Mouse (Mus musculus) midbrain, embryonic 15.5 days (tissue): Measurements from ENCODE around the gene Calm1. TPM values are rescaled to one million over a fixed set of nuclear protein-coding genes. Genes with fewer than 3 reads are reported as not detected.
A peak's percentile ranks its signal among the peaks of the same experiment; 100 is the strongest.

Experiments used
- ATAC-seq: fragments of 200-750 bp; cut with Nextera tagmentation; replicated peaks from 2 replicates; pipeline ENCODE4 v1.8.0; 2017; ENCODE audit warnings: moderate TSS enrichment
- H3K27ac ChIP-seq: fragments of 300-500 bp; sonication (generic); 2 replicates; pipeline ENCODE4 v1.5.1; 2015; ENCODE audit warnings: mild to moderate bottlenecking, inconsistent platforms
- H3K27me3 ChIP-seq: fragments of 300-500 bp; sonication (generic); replicated peaks from 2 replicates; pipeline ENCODE4 v1.6.1; 2015; ENCODE audit warnings: inconsistent platforms
- H3K36me3 ChIP-seq: fragments of 300-500 bp; sonication (generic); replicated peaks from 2 replicates; pipeline ENCODE4 v1.6.1; 2015; ENCODE audit warnings: inconsistent platforms
- H3K4me1 ChIP-seq: fragments of 300-500 bp; sonication (generic); 2 replicates; pipeline ENCODE4 v1.6.1; 2015; ENCODE audit warnings: inconsistent platforms
- H3K4me2 ChIP-seq: fragments of 300-500 bp; sonication (generic); 2 replicates; pipeline ENCODE4 v1.6.1; 2015; ENCODE audit warnings: inconsistent platforms, mild to moderate bottlenecking, moderate library complexity
- H3K4me3 ChIP-seq: fragments of 300-500 bp; sonication (generic); 2 replicates; pipeline ENCODE4 v1.5.1; 2015; ENCODE audit warnings: mild to moderate bottlenecking, inconsistent platforms
- H3K9ac ChIP-seq: fragments of 300-500 bp; sonication (generic); 2 replicates; pipeline ENCODE4 v1.6.1; 2015; ENCODE audit warnings: mild to moderate bottlenecking, inconsistent platforms
- H3K9me3 ChIP-seq: fragments of 300-500 bp; sonication (generic); 2 replicates; pipeline ENCODE4 v1.6.1; 2016; ENCODE audit warnings: inconsistent platforms
- WGBS: fragments of 180-500 bp; shearing (Covaris S2); methylation state at CpG from one replicate; pipeline ENCODE4 v1.1.7; 2015; ENCODE audit warnings: mixed read lengths; 5-methylcytosine and 5-hydroxymethylcytosine counted together
- polyA plus RNA-seq: library from polyadenylated mRNA; unstranded; fragments of >200 nt; fragmentation: Nextera tagmentation; extraction: Ambion mirVana; gene quantifications from 2 replicates; pipeline ENCODE4 v1.2.1, GENCODE M21; 2015

Gene Calm1
- polyA plus RNA-seq, 1 experiment from 2014 or later, result 2,436 TPM

DNA sequence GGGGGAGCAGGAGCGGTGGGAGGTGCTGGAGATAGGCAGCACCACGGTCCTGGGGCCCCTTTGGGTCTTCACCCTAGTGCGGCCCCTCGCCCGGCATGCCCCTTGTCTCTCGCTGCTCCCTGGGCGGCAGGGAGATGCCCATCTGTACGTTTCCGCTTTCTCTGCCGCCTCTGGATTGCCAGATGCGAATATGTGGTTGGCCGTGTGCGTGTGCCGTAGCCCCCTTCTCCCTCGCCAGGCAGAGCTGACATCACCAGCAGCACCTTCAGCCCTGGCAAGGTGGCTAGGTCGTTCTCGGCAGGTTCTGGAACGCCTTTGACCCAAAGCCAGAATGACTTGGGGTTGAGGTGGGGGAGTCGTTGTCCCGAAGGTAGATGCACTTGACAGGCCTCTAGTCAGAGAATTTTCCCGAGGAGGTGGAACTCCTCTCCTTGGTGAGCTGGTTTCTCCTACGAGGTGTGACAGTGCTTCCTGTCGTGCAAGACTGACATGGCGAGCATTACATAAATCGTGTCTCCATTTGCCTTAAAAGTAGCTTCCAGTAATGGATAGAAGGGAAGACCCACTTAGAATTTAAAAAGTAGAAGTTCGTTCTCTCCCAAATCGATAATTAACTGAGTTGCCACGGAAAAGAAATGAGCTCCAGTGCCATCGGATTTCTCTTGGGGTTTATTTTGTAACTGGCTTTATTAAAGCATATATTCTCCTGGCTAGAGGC, 1.6 kb downstream of the Calm1 start:
- WGBS, result 4% methylated on average over 29 of the region's 29 CpGs
- H3K36me3 ChIP-seq, result peaks cover 31% of the 10 kb centered on the region
- H3K9ac ChIP-seq, result peak overlapping the region; percentile 97
- H3K27me3 ChIP-seq, result no peaks in the 10 kb centered on the region
- H3K4me3 ChIP-seq, result peak overlapping the region; percentile 96
- H3K9me3 ChIP-seq, result no peaks in the 10 kb centered on the region
- peak; percentile 12; the same call in 1 of the 2 replicates for ATAC-seq
- H3K4me1 ChIP-seq, result peaks cover 35% of the 10 kb centered on the region
- peak overlapping the region; percentile 89 for H3K27ac ChIP-seq
- peak overlapping the region; percentile 75 for H3K4me2 ChIP-seq

DNA sequence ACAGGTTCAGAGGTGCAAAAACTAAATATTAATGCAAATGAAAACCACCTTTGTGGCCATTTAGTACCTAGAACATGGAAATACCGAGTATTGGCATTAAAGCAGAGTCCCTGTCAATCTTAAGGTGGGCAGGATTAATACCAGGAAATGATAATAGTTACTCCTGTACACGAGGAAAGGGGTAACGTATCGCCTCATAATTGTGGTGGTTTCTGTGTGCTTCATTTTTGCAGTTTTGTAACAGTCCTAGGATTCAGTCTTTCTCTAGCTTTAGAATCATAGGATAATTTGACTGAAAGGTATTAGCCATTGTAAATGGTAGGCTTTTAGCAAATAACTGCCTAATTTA, 2.1 kb downstream of the Calm1 start:
- peak overlapping the region; percentile 96 for H3K4me3 ChIP-seq
- H3K9me3 ChIP-seq, result no peaks in the 10 kb centered on the region
- H3K9ac ChIP-seq, result peak overlapping the region; percentile 97
- H3K27ac ChIP-seq, result peak overlapping the region; percentile 89; the same call in 1 of the 2 replicates
- H3K27me3 ChIP-seq, result no peaks in the 10 kb centered on the region
- no peak for ATAC-seq
- peaks cover 35% of the 10 kb centered on the region for H3K36me3 ChIP-seq
- WGBS, result 16% methylated on average over 4 of the region's 4 CpGs
- peaks cover 35% of the 10 kb centered on the region for H3K4me1 ChIP-seq
- peak overlapping the region; percentile 75 for H3K4me2 ChIP-seq

DNA sequence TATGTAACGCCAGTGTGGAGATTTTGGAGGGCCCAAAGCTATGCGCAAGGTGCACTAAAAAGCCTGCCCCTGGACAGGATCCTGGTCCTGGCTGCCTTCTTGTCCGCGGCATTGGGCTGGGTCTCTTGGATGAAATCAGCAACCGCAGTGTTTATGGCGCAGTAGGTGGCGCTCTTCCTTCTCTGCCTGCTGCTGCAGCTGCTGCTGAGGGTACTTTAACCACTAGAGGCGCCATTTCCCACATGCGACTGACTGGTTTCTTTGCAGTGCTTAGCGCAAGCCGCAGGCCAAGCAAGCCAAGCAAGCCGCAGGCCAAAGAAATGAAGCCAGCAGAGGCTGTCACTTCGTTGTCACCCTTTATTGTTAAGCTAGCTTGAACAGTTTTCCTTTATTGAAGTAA, 2.6 kb downstream of the Calm1 start:
- Histone ChIP-seq H3K27ac (peak overlapping the region; percentile 70), H3K4me3 (peak overlapping the region; percentile 96), H3K4me1 (peaks cover 35% of the 10 kb centered on the region), H3K36me3 (peaks cover 39% of the 10 kb centered on the region), H3K9ac (peak overlapping the region; percentile 97; the same call in 1 of the 2 replicates), H3K27me3 (no peaks in the 10 kb centered on the region), H3K4me2 (peak overlapping the region; percentile 75), H3K9me3 (no peaks in the 10 kb centered on the region)
- ATAC-seq, result peak; percentile 31
- 2% methylated on average over 13 of the region's 13 CpGs for WGBS

DNA sequence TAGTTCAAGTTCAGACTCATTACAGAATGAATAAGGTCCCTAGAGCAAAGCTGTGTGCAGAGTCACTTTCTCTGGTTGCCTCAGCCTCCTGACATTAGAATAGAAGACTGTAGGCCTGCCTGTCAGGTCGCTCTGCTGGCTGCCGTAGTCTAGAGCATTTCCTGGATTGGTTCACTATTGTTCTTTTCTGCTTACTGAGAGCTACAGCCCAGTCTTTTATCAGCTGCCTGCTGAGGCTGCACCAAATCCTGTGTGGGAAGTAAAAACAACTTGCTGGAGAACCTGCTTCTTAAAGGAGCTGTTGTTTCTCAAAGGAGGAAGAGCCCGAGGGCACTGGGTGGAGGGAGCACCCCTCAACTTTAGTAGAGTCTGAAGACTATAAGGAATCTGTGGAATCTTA, 4.5 kb downstream of the Calm1 start:
- no peaks in the 10 kb centered on the region for H3K9me3 ChIP-seq
- 52% methylated on average over 3 of the region's 3 CpGs for WGBS
- H3K36me3 ChIP-seq, result peaks cover 56% of the 10 kb centered on the region
- H3K4me2 ChIP-seq, result no peak overlapping the region
- H3K27ac ChIP-seq, result 0 out of 2 replicates have a peak overlapping the region, but pooled peaks have one; percentile 6
- H3K9ac ChIP-seq, result no peak overlapping the region
- H3K4me3 ChIP-seq, result no peak overlapping the region
- ATAC-seq, result no peak
- H3K27me3 ChIP-seq, result no peaks in the 10 kb centered on the region
- peaks cover 33% of the 10 kb centered on the region for H3K4me1 ChIP-seq

DNA sequence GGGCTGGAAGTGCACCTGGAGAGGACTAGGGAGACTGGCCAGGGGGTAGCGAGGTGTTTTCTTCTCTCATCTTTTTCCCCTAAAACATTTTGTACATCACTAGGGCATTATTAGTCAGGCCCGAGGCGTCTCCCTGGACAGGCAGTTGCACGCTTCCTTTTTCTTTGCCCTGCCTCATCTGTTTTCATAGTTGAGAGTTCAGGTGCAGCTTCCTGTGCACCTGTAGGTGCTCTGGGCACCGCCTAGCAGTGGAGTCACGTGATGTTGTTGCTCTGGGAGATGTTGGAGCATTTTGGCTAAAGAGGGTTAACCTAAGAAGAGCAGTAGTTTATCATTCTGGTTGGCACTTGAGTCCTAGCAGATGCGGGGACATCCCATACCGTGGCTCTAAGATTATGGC, 5.9 kb downstream of the Calm1 start:
- H3K4me1 ChIP-seq, result peaks cover 30% of the 10 kb centered on the region
- no peak overlapping the region for H3K27ac ChIP-seq
- H3K27me3 ChIP-seq, result no peaks in the 10 kb centered on the region
- H3K4me2 ChIP-seq, result no peak overlapping the region
- no peaks in the 10 kb centered on the region for H3K9me3 ChIP-seq
- peaks cover 63% of the 10 kb centered on the region for H3K36me3 ChIP-seq
- H3K4me3 ChIP-seq, result no peak overlapping the region
- no peak overlapping the region for H3K9ac ChIP-seq
- ATAC-seq, result no peak
- 96% methylated on average over 8 of the region's 8 CpGs for WGBS

DNA sequence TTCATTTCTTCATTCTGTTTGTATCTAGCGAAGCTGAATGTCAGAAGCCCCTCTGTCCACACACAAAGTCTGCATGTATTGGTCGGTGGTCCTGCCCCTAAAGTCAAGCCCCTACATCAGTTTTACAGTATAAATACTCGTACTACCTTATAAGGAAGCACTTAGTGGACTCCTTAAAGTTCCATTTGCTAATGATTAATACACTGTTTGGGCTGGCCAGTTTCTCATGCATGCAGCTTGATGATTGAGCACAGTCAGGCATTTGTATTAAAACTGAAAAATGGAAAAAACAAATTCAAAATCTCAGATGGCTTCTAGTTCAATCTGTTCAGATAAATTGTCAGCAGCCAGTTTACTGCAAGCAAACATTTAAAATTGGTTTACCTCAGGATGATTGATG, 7.3 kb downstream of the Calm1 start:
- H3K4me1 ChIP-seq, result peaks cover 34% of the 10 kb centered on the region
- no peaks in the 10 kb centered on the region for H3K27me3 ChIP-seq
- no peaks in the 10 kb centered on the region for H3K9me3 ChIP-seq
- no peak overlapping the region for H3K4me3 ChIP-seq
- no peak for ATAC-seq
- no peak overlapping the region for H3K9ac ChIP-seq
- H3K27ac ChIP-seq, result no peak overlapping the region
- peaks cover 63% of the 10 kb centered on the region for H3K36me3 ChIP-seq
- WGBS, result 95% methylated on average over 3 of the region's 3 CpGs
- no peak overlapping the region for H3K4me2 ChIP-seq

DNA sequence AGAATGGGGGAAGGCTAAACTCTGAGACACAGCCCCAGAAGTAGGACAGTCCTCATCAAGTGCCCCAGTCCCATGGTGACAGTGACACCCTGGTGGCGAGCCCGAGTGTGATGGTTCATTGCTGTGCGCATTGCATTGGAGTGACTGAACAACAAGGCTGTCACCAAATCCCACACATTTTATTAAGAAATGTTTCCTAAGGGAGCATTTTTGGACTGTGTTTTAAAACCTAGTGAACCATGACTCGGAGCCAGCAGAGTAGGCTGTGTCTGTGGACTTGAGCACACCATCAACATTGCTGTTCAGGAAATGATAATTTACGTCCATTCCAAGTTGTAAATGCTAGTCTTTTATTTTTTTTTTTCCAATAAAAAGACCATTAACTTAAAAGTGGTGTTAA, 7.7 kb downstream of the Calm1 start:
- no peak overlapping the region for H3K4me3 ChIP-seq
- no peak overlapping the region for H3K4me2 ChIP-seq
- no peak overlapping the region for H3K27ac ChIP-seq
- no peak for ATAC-seq
- WGBS, result 91% methylated on average over 5 of the region's 5 CpGs
- H3K9me3 ChIP-seq, result no peaks in the 10 kb centered on the region
- H3K27me3 ChIP-seq, result no peaks in the 10 kb centered on the region
- H3K9ac ChIP-seq, result no peak overlapping the region
- peaks cover 34% of the 10 kb centered on the region for H3K4me1 ChIP-seq
- H3K36me3 ChIP-seq, result peaks cover 63% of the 10 kb centered on the region

DNA sequence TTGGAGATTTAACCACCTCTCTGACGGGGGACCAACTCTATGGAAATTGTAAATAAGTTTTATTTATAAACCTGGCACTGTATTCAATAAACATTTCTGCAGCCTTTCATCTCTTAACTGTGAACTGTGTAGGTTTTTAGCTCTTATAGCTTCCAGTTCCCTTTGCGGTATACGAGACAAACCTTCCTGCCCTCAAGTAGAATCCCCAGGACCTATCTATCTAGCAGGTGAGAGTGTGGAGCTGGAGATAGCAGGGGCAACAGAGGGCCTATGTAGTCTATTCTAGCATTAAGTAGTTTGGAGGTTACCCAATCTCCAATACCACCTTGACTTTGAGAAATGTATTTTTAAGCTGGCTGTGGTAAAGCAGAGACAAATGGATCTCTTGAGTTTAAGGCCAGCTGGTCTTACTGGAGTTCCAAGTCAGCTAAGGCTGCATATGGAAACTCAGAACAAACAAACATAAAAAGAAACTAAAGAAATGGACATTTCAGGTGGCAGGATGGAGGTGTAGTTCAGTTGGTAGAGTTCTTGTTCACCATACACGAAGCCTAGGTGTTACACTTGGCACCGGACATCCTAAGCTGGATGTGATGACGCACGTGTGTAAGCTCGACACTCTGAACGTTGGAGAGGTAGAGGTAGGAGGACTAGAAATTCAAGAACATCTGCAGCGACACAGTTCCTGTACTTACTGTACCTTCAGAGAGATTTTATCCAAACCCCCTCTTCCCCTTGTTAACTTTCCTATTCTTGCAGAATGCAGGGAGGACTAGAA, 10.7 kb downstream of the Calm1 start:
- Histone ChIP-seq H3K27ac (no peak overlapping the region), H3K27me3 (no peaks in the 10 kb centered on the region), H3K4me3 (no peak overlapping the region), H3K4me2 (no peak overlapping the region), H3K9me3 (no peaks in the 10 kb centered on the region), H3K4me1 (peaks cover 8% of the 10 kb centered on the region), H3K9ac (no peak overlapping the region), H3K36me3 (peaks cover 41% of the 10 kb centered on the region)
- no peak for ATAC-seq
- 96% methylated on average over 10 of the region's 10 CpGs for WGBS

DNA sequence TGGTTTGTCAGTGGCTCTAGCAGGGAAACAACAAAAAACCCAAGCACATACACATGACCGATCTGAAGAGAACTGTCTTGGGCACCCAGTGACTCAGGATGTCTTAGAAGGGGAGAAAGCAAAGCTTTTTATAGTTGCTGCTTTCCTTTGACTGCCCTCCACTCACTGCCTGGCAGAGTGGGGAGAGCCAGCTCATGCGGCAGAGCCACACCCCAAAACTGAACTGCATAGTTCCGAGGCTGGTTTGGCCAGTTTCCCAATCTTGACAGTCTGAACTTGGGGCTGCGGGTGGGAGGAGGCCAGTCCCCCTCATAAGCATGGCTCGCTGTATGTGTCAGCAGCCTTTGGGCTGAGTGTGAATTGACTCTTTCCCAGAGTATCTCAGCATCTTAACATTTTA, 11.7 kb downstream of the Calm1 start:
- WGBS, result 57% methylated on average over 5 of the region's 5 CpGs
- ATAC-seq, result peak; percentile 43
- H3K27me3 ChIP-seq, result no peaks in the 10 kb centered on the region
- no peaks in the 10 kb centered on the region for H3K9me3 ChIP-seq
- no peak overlapping the region for H3K9ac ChIP-seq
- no peak overlapping the region for H3K4me3 ChIP-seq
- H3K36me3 ChIP-seq, result peaks cover 30% of the 10 kb centered on the region
- H3K4me2 ChIP-seq, result no peak overlapping the region
- H3K4me1 ChIP-seq, result peaks cover 8% of the 10 kb centered on the region
- 0 out of 2 replicates have a peak overlapping the region, but pooled peaks have one; percentile 35 for H3K27ac ChIP-seq

DNA sequence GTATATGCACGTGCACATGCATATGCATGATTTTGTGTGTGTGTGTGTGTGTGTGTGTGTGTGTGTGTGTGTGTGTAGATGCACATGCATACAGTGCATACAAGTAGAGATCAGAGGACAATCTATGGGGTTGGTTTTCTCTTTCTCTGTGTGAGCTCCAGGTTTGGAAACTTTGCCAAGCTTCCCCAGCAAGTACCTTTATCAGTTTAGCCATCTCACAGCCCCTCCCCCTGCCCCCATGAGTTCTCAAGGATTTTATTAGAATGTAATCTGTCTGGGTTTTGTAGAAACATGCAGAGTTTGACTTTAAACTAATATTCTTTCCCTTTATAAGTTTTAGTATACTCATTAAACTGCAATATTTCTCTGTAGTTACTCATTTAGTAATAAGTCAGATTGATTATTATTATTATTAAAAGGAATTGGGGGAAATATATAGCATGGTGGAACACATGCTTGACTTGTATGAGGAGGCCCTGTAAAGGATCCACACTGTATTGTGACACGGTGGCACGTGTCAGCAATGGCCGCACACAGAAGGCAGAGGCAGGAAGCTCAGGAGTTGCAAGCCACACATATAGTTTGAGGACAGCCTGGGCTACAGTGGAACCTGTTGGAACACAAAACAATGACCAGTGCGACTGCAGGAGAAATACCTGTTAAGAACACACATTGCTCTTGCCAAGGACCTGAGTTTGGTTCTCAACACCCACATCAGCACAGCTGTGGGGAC, 12.4 kb downstream of the Calm1 start:
- Histone ChIP-seq H3K36me3 (peaks cover 26% of the 10 kb centered on the region), H3K4me1 (peaks cover 8% of the 10 kb centered on the region), H3K9ac (no peak overlapping the region), H3K27me3 (no peaks in the 10 kb centered on the region), H3K4me3 (no peak overlapping the region), H3K9me3 (no peaks in the 10 kb centered on the region), H3K27ac (peak overlapping the region; percentile 26; the same call in 1 of the 2 replicates), H3K4me2 (no peak overlapping the region)
- ATAC-seq, result 0 out of 2 replicates have a peak, but pooled peaks have one; percentile 10
- 89% methylated on average over 5 of the region's 5 CpGs for WGBS

DNA sequence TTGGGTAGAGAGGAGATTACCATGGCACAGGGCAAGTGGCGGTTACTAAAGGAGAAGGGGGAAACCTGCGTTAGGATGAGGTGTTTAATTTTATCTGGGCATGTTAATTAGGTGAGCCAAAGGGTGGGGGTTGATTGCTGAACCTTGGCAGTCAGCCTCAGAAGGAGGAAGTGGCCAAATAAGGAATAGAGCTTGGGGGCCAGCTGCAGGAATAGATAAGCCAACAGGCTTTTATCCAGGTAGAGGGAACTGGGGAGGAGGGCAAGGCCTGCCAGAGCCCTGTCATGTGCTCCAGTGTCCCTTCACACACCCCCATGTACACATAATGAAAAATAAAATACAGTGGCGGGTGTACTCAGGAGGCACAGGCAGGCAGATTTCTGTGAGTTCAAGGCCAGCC, 13.2 kb downstream of the Calm1 start:
- H3K4me1 ChIP-seq, result peaks cover 8% of the 10 kb centered on the region
- no peaks in the 10 kb centered on the region for H3K9me3 ChIP-seq
- H3K27me3 ChIP-seq, result no peaks in the 10 kb centered on the region
- no peak for ATAC-seq
- no peak overlapping the region for H3K9ac ChIP-seq
- peak overlapping the region; percentile 26; the same call in 1 of the 2 replicates for H3K27ac ChIP-seq
- 48% methylated on average over 3 of the region's 3 CpGs for WGBS
- H3K4me2 ChIP-seq, result no peak overlapping the region
- H3K36me3 ChIP-seq, result peaks cover 18% of the 10 kb centered on the region
- no peak overlapping the region for H3K4me3 ChIP-seq

DNA sequence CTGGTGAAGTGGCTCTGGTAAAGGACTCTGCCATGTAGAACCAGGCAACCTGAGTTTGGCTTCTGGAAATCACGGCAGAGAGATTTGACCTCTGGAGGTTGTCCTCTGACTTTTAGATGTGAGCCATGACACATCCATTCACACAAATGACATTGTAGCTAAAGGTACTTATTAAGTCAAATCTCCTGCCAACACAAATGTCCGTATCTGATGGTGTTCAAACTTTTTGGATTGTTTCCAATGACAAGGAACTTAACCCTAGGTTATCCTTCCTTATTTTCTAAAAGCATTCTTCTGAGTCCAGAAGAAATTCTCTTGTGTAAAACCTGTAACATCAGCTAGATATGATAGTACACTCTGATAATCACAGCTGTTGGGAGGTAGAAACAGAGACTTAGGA, 13.9 kb downstream of the Calm1 start:
- Histone ChIP-seq H3K4me2 (no peak overlapping the region), H3K9me3 (no peaks in the 10 kb centered on the region), H3K4me3 (no peak overlapping the region), H3K27ac (no peak overlapping the region), H3K36me3 (peaks cover 11% of the 10 kb centered on the region; the same call in 1 of the 2 replicates), H3K9ac (no peak overlapping the region), H3K27me3 (no peaks in the 10 kb centered on the region), H3K4me1 (peaks cover 8% of the 10 kb centered on the region)
- 81% methylated on average over 2 of the region's 2 CpGs for WGBS
- ATAC-seq, result no peak
